Mouse (Mus musculus): Measurements from ENCODE around the gene Arhgap6. TPM values are rescaled to one million over a fixed set of nuclear protein-coding genes. Genes with fewer than 3 reads are reported as not detected.
"Not testable (repeated sequence)": the region's sequence is repeated elsewhere in the genome, so short reads cannot be mapped to it uniquely, and the experiment has no call there.

The Arhgap6 gene
- polyA plus RNA-seq, 1 experiment from 2014 or later = 5.0 TPM

GRCm38 (mm10) chrX:169263433-169264172, 468.7 kb downstream of the Arhgap6 start:
- WGBS = 80% methylated on average over 8 of the region's 8 CpGs
- no peak for ATAC-seq (ENCODE audit: low read depth)
- no peak overlapping the region for H3K4me3 ChIP-seq (ENCODE audit: low read depth, low read length)

DNA sequence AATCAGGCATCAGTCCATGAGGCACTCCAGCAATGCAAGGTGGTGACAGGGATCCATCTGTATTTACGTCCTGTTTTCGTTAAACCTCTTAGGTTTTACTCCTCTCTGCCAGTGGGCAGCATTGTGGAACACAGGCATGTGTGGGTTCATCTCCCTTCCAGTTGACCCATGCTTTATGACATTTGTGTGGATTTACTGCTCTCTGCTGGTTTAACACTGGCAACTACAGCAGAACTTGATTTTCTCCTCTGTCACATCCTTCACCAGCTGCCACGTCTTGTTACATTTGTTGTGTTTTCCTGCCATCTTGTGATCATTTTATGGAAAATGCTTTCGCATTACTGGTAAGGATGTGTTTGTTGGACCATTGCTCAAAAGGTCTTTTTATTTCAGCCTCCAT, 504.7 kb downstream of the Arhgap6 start:
- no peaks in the 10 kb centered on the region for H3K36me3 ChIP-seq (ENCODE audit: control insufficient read depth, insufficient read depth, low read length)
- peak; percentile 69; the same call in 1 of the 2 replicates for ATAC-seq (ENCODE audit: low read depth)
- H3K9me3 ChIP-seq (ENCODE audit: control insufficient read depth, low read length) = no peaks in the 10 kb centered on the region
- no peak overlapping the region for H3K27ac ChIP-seq (ENCODE audit: low read depth, low read length)
- H3K9ac ChIP-seq (replicated peaks; ENCODE audit: low read depth, low read length) = no peak overlapping the region
- 79% methylated on average over 4 of the region's 4 CpGs for WGBS
- no peak overlapping the region for H3K4me3 ChIP-seq (ENCODE audit: low read depth, low read length)
- H3K4me1 ChIP-seq (ENCODE audit: control insufficient read depth, insufficient read depth, low read length) = no peaks in the 10 kb centered on the region
- H3K27me3 ChIP-seq (ENCODE audit: control insufficient read depth, insufficient read depth, low read length) = no peaks in the 10 kb centered on the region
- H3K4me2 ChIP-seq (ENCODE audit: low read depth, low read length) = no peak overlapping the region

More at GRCm38 (mm10) chrX:169263433-169264172, 468.7 kb downstream of the Arhgap6 start:
- no peak overlapping the region for H3K4me2 ChIP-seq (ENCODE audit: low read depth, low read length)
- no peaks in the 10 kb centered on the region for H3K36me3 ChIP-seq (ENCODE audit: control insufficient read depth, insufficient read depth, low read length)
- H3K27ac ChIP-seq (ENCODE audit: low read depth, low read length) = no peak overlapping the region
- H3K27me3 ChIP-seq (ENCODE audit: control insufficient read depth, insufficient read depth, low read length) = no peaks in the 10 kb centered on the region
- H3K9ac ChIP-seq (replicated peaks; ENCODE audit: low read depth, low read length) = no peak overlapping the region
- no peaks in the 10 kb centered on the region for H3K9me3 ChIP-seq (ENCODE audit: control insufficient read depth, low read length)
- no peaks in the 10 kb centered on the region for H3K4me1 ChIP-seq (ENCODE audit: control insufficient read depth, insufficient read depth, low read length)

DNA sequence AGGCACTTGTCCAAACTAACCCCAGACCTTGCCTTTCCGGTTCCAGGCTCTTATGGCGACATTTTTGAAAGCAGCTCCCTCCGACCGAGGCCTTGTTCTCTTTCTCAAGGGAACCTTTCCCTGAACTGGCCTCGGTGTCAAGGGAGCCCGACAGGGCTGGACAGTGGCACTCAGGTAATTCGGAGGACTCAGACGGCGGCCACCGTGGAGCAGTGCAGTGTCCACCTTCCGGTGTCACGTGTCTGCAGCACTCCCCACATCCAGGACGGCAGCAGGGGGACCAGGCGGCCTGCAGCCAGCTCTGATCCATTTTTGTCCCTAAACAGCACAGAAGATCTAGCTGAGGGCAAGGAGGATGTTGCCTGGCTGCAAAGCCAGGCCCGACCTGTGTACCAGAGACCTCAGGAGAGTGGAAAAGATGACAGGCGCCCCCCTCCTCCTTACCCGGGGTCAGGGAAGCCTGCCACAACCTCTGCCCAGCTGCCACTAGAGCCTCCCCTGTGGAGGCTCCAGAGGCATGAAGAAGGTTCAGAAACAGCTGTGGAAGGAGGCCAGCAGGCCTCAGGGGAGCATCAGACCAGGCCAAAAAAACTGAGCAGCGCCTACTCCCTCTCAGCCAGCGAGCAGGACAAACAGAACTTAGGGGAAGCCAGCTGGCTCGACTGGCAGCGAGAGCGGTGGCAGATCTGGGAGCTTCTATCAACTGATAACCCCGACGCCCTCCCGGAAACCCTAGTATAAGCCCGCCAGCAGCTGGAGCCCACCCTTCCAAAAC, 507.6 kb downstream of the Arhgap6 start:
- no peak for ATAC-seq (ENCODE audit: low read depth)
- H3K9ac ChIP-seq (replicated peaks; ENCODE audit: low read depth, low read length) = no peak overlapping the region
- H3K4me2 ChIP-seq (ENCODE audit: low read depth, low read length) = no peak overlapping the region

DNA sequence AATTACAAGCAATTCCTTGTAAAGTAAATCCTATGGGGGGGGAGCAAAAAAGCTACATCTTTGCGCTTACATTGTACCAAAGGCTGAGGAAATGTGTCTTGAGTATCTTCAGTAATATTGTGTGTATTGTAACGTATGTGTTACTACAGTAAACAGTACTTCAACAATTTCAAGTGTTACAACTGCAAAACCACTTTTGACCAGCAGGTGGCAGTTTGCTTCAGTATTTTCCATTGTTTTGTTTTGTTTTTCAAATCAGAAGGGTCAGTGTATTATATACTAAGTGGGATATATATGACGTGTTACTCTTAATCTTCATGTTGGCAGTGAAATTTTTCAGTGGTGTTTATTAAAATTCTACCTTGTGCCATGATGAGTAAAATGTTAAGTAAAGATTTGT, 509.0 kb downstream of the Arhgap6 start:
- no peak overlapping the region for H3K4me3 ChIP-seq (ENCODE audit: low read depth, low read length)
- no peak overlapping the region for H3K9ac ChIP-seq (replicated peaks; ENCODE audit: low read depth, low read length)
- no peaks in the 10 kb centered on the region for H3K9me3 ChIP-seq (ENCODE audit: control insufficient read depth, low read length)
- no peak for ATAC-seq (ENCODE audit: low read depth)
- H3K4me1 ChIP-seq (ENCODE audit: control insufficient read depth, insufficient read depth, low read length) = no peaks in the 10 kb centered on the region
- no peak overlapping the region for H3K4me2 ChIP-seq (ENCODE audit: low read depth, low read length)
- H3K27ac ChIP-seq (ENCODE audit: low read depth, low read length) = no peak overlapping the region
- no peaks in the 10 kb centered on the region for H3K27me3 ChIP-seq (ENCODE audit: control insufficient read depth, insufficient read depth, low read length)
- WGBS = 47% methylated on average over 3 of the region's 3 CpGs
- H3K36me3 ChIP-seq (ENCODE audit: control insufficient read depth, insufficient read depth, low read length) = no peaks in the 10 kb centered on the region

More for the DNA sequence above, 507.6 kb downstream of the Arhgap6 start:
- no peak overlapping the region for H3K4me3 ChIP-seq (ENCODE audit: low read depth, low read length)
- no peaks in the 10 kb centered on the region for H3K9me3 ChIP-seq (ENCODE audit: control insufficient read depth, low read length)
- no peaks in the 10 kb centered on the region for H3K27me3 ChIP-seq (ENCODE audit: control insufficient read depth, insufficient read depth, low read length)
- WGBS = 63% methylated on average over 26 of the region's 26 CpGs
- no peaks in the 10 kb centered on the region for H3K36me3 ChIP-seq (ENCODE audit: control insufficient read depth, insufficient read depth, low read length)
- no peak overlapping the region for H3K27ac ChIP-seq (ENCODE audit: low read depth, low read length)
- H3K4me1 ChIP-seq (ENCODE audit: control insufficient read depth, insufficient read depth, low read length) = no peaks in the 10 kb centered on the region

GRCm38 (mm10) chrX:169308559-169308958, 513.7 kb downstream of the Arhgap6 start:
- ATAC-seq (ENCODE audit: low read depth) = no peak
- no peak overlapping the region for H3K9ac ChIP-seq (replicated peaks; ENCODE audit: low read depth, low read length)
- WGBS = 94% methylated on average over 3 of the region's 3 CpGs
- H3K27me3 ChIP-seq (ENCODE audit: control insufficient read depth, insufficient read depth, low read length) = no peaks in the 10 kb centered on the region
- H3K4me1 ChIP-seq (ENCODE audit: control insufficient read depth, insufficient read depth, low read length) = no peaks in the 10 kb centered on the region
- no peak overlapping the region for H3K4me3 ChIP-seq (ENCODE audit: low read depth, low read length)
- H3K27ac ChIP-seq (ENCODE audit: low read depth, low read length) = no peak overlapping the region
- H3K4me2 ChIP-seq (ENCODE audit: low read depth, low read length) = no peak overlapping the region
- H3K9me3 ChIP-seq (ENCODE audit: control insufficient read depth, low read length) = no peaks in the 10 kb centered on the region
- H3K36me3 ChIP-seq (ENCODE audit: control insufficient read depth, insufficient read depth, low read length) = no peaks in the 10 kb centered on the region

DNA sequence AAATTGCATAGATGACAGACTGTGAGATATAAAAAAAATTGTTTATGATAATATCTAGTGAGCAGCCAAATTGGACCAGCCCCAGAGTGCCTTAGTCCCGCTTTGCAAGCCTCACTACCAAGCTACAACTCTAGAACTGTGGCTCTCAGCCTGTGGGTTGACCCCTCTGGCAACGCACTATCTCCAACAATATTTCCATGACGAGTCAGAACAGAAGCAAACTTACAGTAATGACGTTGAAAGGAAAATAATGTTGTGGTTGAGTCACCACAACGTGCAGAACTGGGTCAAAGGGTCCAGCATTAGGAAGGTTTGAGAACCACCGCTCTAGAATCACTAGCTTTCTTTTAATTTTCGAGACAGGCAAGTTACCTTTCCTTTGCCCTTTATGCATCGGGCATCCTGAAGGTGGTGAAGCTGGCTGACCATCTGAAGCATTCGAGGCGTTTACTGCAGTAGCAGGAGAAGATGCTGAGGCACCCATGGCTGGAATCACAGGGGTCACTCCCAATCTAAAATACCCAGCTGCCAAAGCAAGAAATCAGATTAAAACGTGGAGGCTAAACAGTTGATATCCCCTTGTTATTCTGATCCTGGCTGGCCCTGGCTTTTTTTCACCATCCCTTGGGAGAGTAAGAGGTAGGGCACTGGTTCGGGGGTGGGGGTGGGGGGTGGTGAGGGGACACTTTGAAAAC, 524.3 kb downstream of the Arhgap6 start:
- Histone ChIP-seq H3K9me3 (ENCODE audit: control insufficient read depth, low read length) (no peaks in the 10 kb centered on the region), H3K9ac (replicated peaks; ENCODE audit: low read depth, low read length) (peak overlapping the region; percentile 63), H3K27ac (ENCODE audit: low read depth, low read length) (peak overlapping the region; percentile 80; the same call in 1 of the 2 replicates), H3K4me1 (ENCODE audit: control insufficient read depth, insufficient read depth, low read length) (peaks cover 3% of the 10 kb centered on the region; the same call in 1 of the 2 replicates), H3K4me3 (ENCODE audit: low read depth, low read length) (peak overlapping the region; percentile 54), H3K4me2 (ENCODE audit: low read depth, low read length) (peak overlapping the region; percentile 51), H3K36me3 (ENCODE audit: control insufficient read depth, insufficient read depth, low read length) (no peaks in the 10 kb centered on the region), H3K27me3 (ENCODE audit: control insufficient read depth, insufficient read depth, low read length) (no peaks in the 10 kb centered on the region)
- ATAC-seq (ENCODE audit: low read depth) = no peak
- 56% methylated on average over 12 of the region's 12 CpGs for WGBS

GRCm38 (mm10) chrX:169319945-169320667, 525.2 kb downstream of the Arhgap6 start, which contains the start of gene Hccs:
TSS of gene Hccs (minus strand) at chrX:169320372.
- ATAC-seq (ENCODE audit: low read depth) = peak; percentile 100
- Histone ChIP-seq H3K27me3 (ENCODE audit: control insufficient read depth, insufficient read depth, low read length) (no peaks in the 10 kb centered on the region), H3K36me3 (ENCODE audit: control insufficient read depth, insufficient read depth, low read length) (no peaks in the 10 kb centered on the region), H3K27ac (ENCODE audit: low read depth, low read length) (peak within 1 kb of the TSS; percentile 80), H3K4me1 (ENCODE audit: control insufficient read depth, insufficient read depth, low read length) (peaks cover 3% of the 10 kb centered on the region; the same call in 1 of the 2 replicates), H3K9me3 (ENCODE audit: control insufficient read depth, low read length) (no peaks in the 10 kb centered on the region), H3K4me3 (ENCODE audit: low read depth, low read length) (peak within 1 kb of the TSS; percentile 54), H3K9ac (replicated peaks; ENCODE audit: low read depth, low read length) (peak within 1 kb of the TSS; percentile 63), H3K4me2 (ENCODE audit: low read depth, low read length) (peak within 1 kb of the TSS; percentile 51)
- WGBS = 9% methylated on average over 85 of the region's 97 CpGs

GRCm38 (mm10) chrX:169320668-169321005, 525.7 kb downstream of the Arhgap6 start:
- not testable (repeated sequence) for H3K9me3 ChIP-seq (ENCODE audit: control insufficient read depth, low read length); ATAC-seq (ENCODE audit: low read depth); H3K27ac ChIP-seq (ENCODE audit: low read depth, low read length); H3K4me1 ChIP-seq (ENCODE audit: control insufficient read depth, insufficient read depth, low read length); H3K36me3 ChIP-seq (ENCODE audit: control insufficient read depth, insufficient read depth, low read length); H3K27me3 ChIP-seq (ENCODE audit: control insufficient read depth, insufficient read depth, low read length)
- Histone ChIP-seq H3K4me2 (ENCODE audit: low read depth, low read length) (peak overlapping the region; percentile 18; the same call in 1 of the 2 replicates), H3K4me3 (ENCODE audit: low read depth, low read length) (peak overlapping the region; percentile 54), H3K9ac (replicated peaks; ENCODE audit: low read depth, low read length) (peak overlapping the region; percentile 63; the same call in 1 of the 2 replicates)
- WGBS = 42% methylated on average over 15 of the region's 15 CpGs
